Mouse (Mus musculus): Measurements from ENCODE around the gene Olfr1508. TPM values are rescaled to one million over a fixed set of nuclear protein-coding genes. Genes with fewer than 3 reads are reported as not detected.
"Not testable (repeated sequence)": the region's sequence is repeated elsewhere in the genome, so short reads cannot be mapped to it uniquely, and the experiment has no call there.

Olfr1508 gene
- total and polyA plus RNA-seq, 3 experiments = not detected

GRCm38 (mm10) chr14:52414273-52414672 lies 53.0 kb downstream of the Olfr1508 start, which contains the start of gene Olfr1510:
TSS of gene Olfr1510 (minus strand) at chr14:52414373.
- dilution Hi-C loops (cut with MboI; ENCODE audit: extremely low pct_ligation_motif_present, extremely low pct_unique_long_range_greater_than_20kb, low sequenced_read_pairs) = no loop called here
- H3K4me1 ChIP-seq (ENCODE audit: control insufficient read depth in 1 of 2, insufficient read depth in 2 of 2) = peaks cover 0 to 2% of the 10 kb centered on the region in 2 experiments; a peak in 1 of 4 replicates
- DNase-seq (ENCODE audit: extremely low read depth) = no peak
- TF ChIP-seq CHD2 (IDR thresholded peaks at IDR 0.05; ENCODE audit: low read length) = no peak
- no peak for TF ChIP-seq MYC (IDR thresholded peaks at IDR 0.05; ENCODE audit: low read depth, low read length)
- TF ChIP-seq SIN3A (IDR thresholded peaks at IDR 0.05; ENCODE audit: low read length) = no peak
- no peak for TF ChIP-seq NELFE (IDR thresholded peaks at IDR 0.05; ENCODE audit: low read depth, low read length)
- TF ChIP-seq ZKSCAN1 (IDR thresholded peaks at IDR 0.05; ENCODE audit: borderline replicate concordance, low read depth, low read length) = no peak
- no peak for TF ChIP-seq POLR2AphosphoS2 (IDR thresholded peaks at IDR 0.05; ENCODE audit: low read depth, low read length)
- no peak for TF ChIP-seq POLR2A (IDR thresholded peaks at IDR 0.05; ENCODE audit: low read depth, low read length)
- no peak for TF ChIP-seq MXI1 (IDR thresholded peaks at IDR 0.05; ENCODE audit: low read depth, low read length)
- TF ChIP-seq USF2 (conservative IDR thresholded peaks at IDR 0.05; ENCODE audit: low read depth, low read length) = no peak
- TF ChIP-seq SMC3 (IDR thresholded peaks at IDR 0.05; ENCODE audit: low read depth, low read length) = no peak
- no peak for TF ChIP-seq EP300 (IDR thresholded peaks at IDR 0.05; ENCODE audit: low read length)
- no peak for TF ChIP-seq ZMIZ1 (IDR thresholded peaks at IDR 0.05; ENCODE audit: low read depth, low read length)
- TF ChIP-seq MAX (IDR thresholded peaks at IDR 0.05; ENCODE audit: low read length) = no peak
- no peak for TF ChIP-seq GABPA (IDR thresholded peaks at IDR 0.05; ENCODE audit: insufficient replicate concordance, low read depth, low read length)
- no peak for TF ChIP-seq PAX5 (IDR thresholded peaks at IDR 0.05; ENCODE audit: low read length)
- TF ChIP-seq JUND (conservative IDR thresholded peaks at IDR 0.05; ENCODE audit: low read depth, low read length) = no peak
- TF ChIP-seq ETS1 (conservative IDR thresholded peaks at IDR 0.05; ENCODE audit: low read depth, low read length) = no peak
- TF ChIP-seq E2F4 (IDR thresholded peaks at IDR 0.05; ENCODE audit: insufficient replicate concordance, low read depth, low read length) = no peak
- no peak for TF ChIP-seq IRF4 (IDR thresholded peaks at IDR 0.05; ENCODE audit: low read depth, low read length)
- no peaks in the 10 kb centered on the region for H3K36me3 ChIP-seq (replicated peaks in 1 of 2; ENCODE audit: control insufficient read depth in 1 of 2, insufficient read depth in 1 of 2, low read length in 1 of 2)
- no peak within 1 kb of the TSS for H3K4me3 ChIP-seq (replicated peaks in 1 of 3; ENCODE audit: low read depth in 2 of 3, low read length in 2 of 3, poor library complexity in 1 of 3)
- H3K79me2 ChIP-seq (replicated peaks; ENCODE audit: control insufficient read depth, extremely low read depth, insufficient read depth, poor library complexity, severe bottlenecking) = no peaks in the 10 kb centered on the region
- in situ Hi-C loops (cut with MboI; ENCODE audit: low pct_ligation_motif_present, low pct_unique_long_range_greater_than_20kb, low sequenced_read_pairs) = no loop called here
- no peaks in the 10 kb centered on the region for H3K9me3 ChIP-seq (replicated peaks; ENCODE audit: low read length)
- no peak within 1 kb of the TSS for H3K9ac ChIP-seq (ENCODE audit: insufficient read depth, low read depth)
- H3K27ac ChIP-seq (ENCODE audit: insufficient read depth, low read depth) = no peak within 1 kb of the TSS
- H3K4me2 ChIP-seq (ENCODE audit: insufficient read depth, low read depth, poor library complexity, severe bottlenecking) = no peak within 1 kb of the TSS
- no peaks in the 10 kb centered on the region for H3K27me3 ChIP-seq (replicated peaks)

- DNase-seq (ENCODE audit: extremely low read depth); dilution Hi-C loops (cut with MboI; ENCODE audit: extremely low pct_ligation_motif_present, extremely low pct_unique_long_range_greater_than_20kb, low sequenced_read_pairs); H3K79me2 ChIP-seq (replicated peaks; ENCODE audit: control insufficient read depth, extremely low read depth, insufficient read depth, poor library complexity, severe bottlenecking); H3K9ac ChIP-seq (ENCODE audit: insufficient read depth, low read depth); H3K4me2 ChIP-seq (ENCODE audit: insufficient read depth, low read depth, poor library complexity, severe bottlenecking); H3K4me3 ChIP-seq (replicated peaks in 1 of 3; ENCODE audit: low read depth in 2 of 3, low read length in 2 of 3, poor library complexity in 1 of 3); H3K36me3 ChIP-seq (replicated peaks in 1 of 2; ENCODE audit: control insufficient read depth in 1 of 2, insufficient read depth in 1 of 2, low read length in 1 of 2); H3K4me1 ChIP-seq (ENCODE audit: control insufficient read depth in 1 of 2, insufficient read depth in 2 of 2); in situ Hi-C loops (cut with MboI; ENCODE audit: low pct_ligation_motif_present, low pct_unique_long_range_greater_than_20kb, low sequenced_read_pairs); H3K27ac ChIP-seq (ENCODE audit: insufficient read depth, low read depth); H3K9me3 ChIP-seq (replicated peaks; ENCODE audit: low read length); H3K27me3 ChIP-seq (replicated peaks): not testable (repeated sequence)
These were observed 57.0 kb downstream of the Olfr1508 start for GRCm38 (mm10) chr14:52410142-52410919.

Other genes with a start within 250 kb of the Olfr1508 start
- 49.2 and 51.9 TPM in 2 replicates for gene Chd8, start 209.7 kb downstream of the Olfr1508 start, total RNA-seq (2012; rRNA removed)
- 16.8 and 17.3 TPM in 2 replicates for gene Chd8, start 209.7 kb downstream of the Olfr1508 start, total RNA-seq (2014; rRNA removed)
- gene Chd8, start 209.7 kb downstream of the Olfr1508 start, polyA plus RNA-seq (2012; ENCODE audit: insufficient read length, low read depth) = 89.2 and 96.8 TPM in 2 replicates
- gene Tox4, start 188.3 kb downstream of the Olfr1508 start, total RNA-seq (2012; rRNA removed) = 41.6 and 45.7 TPM in 2 replicates
- 56.3 and 58.9 TPM in 2 replicates for gene Tox4, start 188.3 kb downstream of the Olfr1508 start, total RNA-seq (2014; rRNA removed)
- gene Tox4, start 188.3 kb downstream of the Olfr1508 start, polyA plus RNA-seq (2012; ENCODE audit: insufficient read length, low read depth) = 43.5 and 49.1 TPM in 2 replicates
- 3.8 and 4.6 TPM in 2 replicates for gene Rab2b, start 187.9 kb downstream of the Olfr1508 start, total RNA-seq (2012; rRNA removed)
- gene Rab2b, start 187.9 kb downstream of the Olfr1508 start, total RNA-seq (2014; rRNA removed) = 7.8 and 10.2 TPM in 2 replicates
- gene Rab2b, start 187.9 kb downstream of the Olfr1508 start, polyA plus RNA-seq (2012; ENCODE audit: insufficient read length, low read depth) = 5.7 and 6.9 TPM in 2 replicates
- 41.6 and 51.5 TPM in 2 replicates for gene Mettl3, start 162.4 kb downstream of the Olfr1508 start, total RNA-seq (2012; rRNA removed)
- gene Mettl3, start 162.4 kb downstream of the Olfr1508 start, total RNA-seq (2014; rRNA removed) = 42.7 and 47.0 TPM in 2 replicates
- 47.4 and 49.5 TPM in 2 replicates for gene Mettl3, start 162.4 kb downstream of the Olfr1508 start, polyA plus RNA-seq (2012; ENCODE audit: insufficient read length, low read depth)
- gene Sall2, start 138.7 kb downstream of the Olfr1508 start, total RNA-seq (2012; rRNA removed) = 1.3 and 1.5 TPM in 2 replicates
- gene Sall2, start 138.7 kb downstream of the Olfr1508 start, total RNA-seq (2014; rRNA removed) = 0.16 and 0.19 TPM in 2 replicates
- 0.40 and 0.60 TPM in 2 replicates for gene Sall2, start 138.7 kb downstream of the Olfr1508 start, polyA plus RNA-seq (2012; ENCODE audit: insufficient read length, low read depth)
- gene Olfr1513, start 111.1 kb downstream of the Olfr1508 start, total RNA-seq (2012; rRNA removed) = not detected in 2 replicates
- not detected in 2 replicates for gene Olfr1513, start 111.1 kb downstream of the Olfr1508 start, total RNA-seq (2014; rRNA removed)
- not detected in 2 replicates for gene Olfr1513, start 111.1 kb downstream of the Olfr1508 start, polyA plus RNA-seq (2012; ENCODE audit: insufficient read length, low read depth)
- gene Olfr1512, start 88.3 kb downstream of the Olfr1508 start, total RNA-seq (2012; rRNA removed) = not detected in 2 replicates
- not detected in 2 replicates for gene Olfr1512, start 88.3 kb downstream of the Olfr1508 start, total RNA-seq (2014; rRNA removed)
- not detected in 2 replicates for gene Olfr1512, start 88.3 kb downstream of the Olfr1508 start, polyA plus RNA-seq (2012; ENCODE audit: insufficient read length, low read depth)
- not detected in 2 replicates for gene Olfr1511, start 70.1 kb downstream of the Olfr1508 start, total RNA-seq (2012; rRNA removed)
- not detected in 2 replicates for gene Olfr1511, start 70.1 kb downstream of the Olfr1508 start, total RNA-seq (2014; rRNA removed)
- not detected in 2 replicates for gene Olfr1511, start 70.1 kb downstream of the Olfr1508 start, polyA plus RNA-seq (2012; ENCODE audit: insufficient read length, low read depth)
- not detected in 2 replicates for gene Olfr1510, start 53.1 kb downstream of the Olfr1508 start, total RNA-seq (2012; rRNA removed)
- gene Olfr1510, start 53.1 kb downstream of the Olfr1508 start, total RNA-seq (2014; rRNA removed) = not detected in 2 replicates
- not detected in 2 replicates for gene Olfr1510, start 53.1 kb downstream of the Olfr1508 start, polyA plus RNA-seq (2012; ENCODE audit: insufficient read length, low read depth)
- not detected in 2 replicates for gene Olfr1509, start 24.5 kb downstream of the Olfr1508 start, total RNA-seq (2012; rRNA removed)
- gene Olfr1509, start 24.5 kb downstream of the Olfr1508 start, total RNA-seq (2014; rRNA removed) = not detected in 2 replicates
- not detected in 2 replicates for gene Olfr1509, start 24.5 kb downstream of the Olfr1508 start, polyA plus RNA-seq (2012; ENCODE audit: insufficient read length, low read depth)
- not detected in 2 replicates for gene Olfr1507, start 28.3 kb upstream of the Olfr1508 start, total RNA-seq (2012; rRNA removed)
- not detected in 2 replicates for gene Olfr1507, start 28.3 kb upstream of the Olfr1508 start, total RNA-seq (2014; rRNA removed)
- not detected in 2 replicates for gene Olfr1507, start 28.3 kb upstream of the Olfr1508 start, polyA plus RNA-seq (2012; ENCODE audit: insufficient read length, low read depth)

All from CH12.LX (cell line).